Mouse (Mus musculus) heart, adult 2 months (tissue): Measurements from ENCODE around the gene Ttc3.

Experiments
- CTCF ChIP-seq: fragments of 200-600 bp; IDR thresholded peaks from 2 replicates; pipeline ENCODE4 v1.8.1; 2022; ENCODE audit warnings: antibody characterized with exemption, mild to moderate bottlenecking, moderate library complexity
- POLR2A ChIP-seq: fragments of 200-500 bp; IDR thresholded peaks from 2 replicates; pipeline ENCODE4 v1.6.1; 2011; ENCODE audit warnings: mild to moderate bottlenecking, low read depth, low read length, control low read depth; ENCODE audit not compliant: insufficient read depth

- no peak for TF ChIP-seq POLR2A
- TF ChIP-seq CTCF: peak; percentile 93; the same call in 1 of the 2 replicates
These were observed 38.5 kb upstream of the Ttc3 start for GRCm38 (mm10) chr16:94331886-94332252.
